Mouse (Mus musculus) ES-Bruce4 (cell line): ENCODE measurements at regions not wholly inside any gene's neighbourhood (a gene's known extent, or its start where the extent isn't known, plus 50 kb on each side); places are given as distances from the start of the nearest gene placed in this dataset.

Experiments used
- H3K27ac ChIP-seq: 2 replicates; pipeline ENCODE4 v1.5.1; 2012; ENCODE audit warnings: low read length, inconsistent platforms; ENCODE audit not compliant: insufficient read depth
- H3K27me3 ChIP-seq: 2 replicates; pipeline ENCODE4 v1.6.1; 2012; ENCODE audit warnings: mild to moderate bottlenecking, low read length, inconsistent platforms; ENCODE audit not compliant: control insufficient read depth, poor library complexity, insufficient read depth, severe bottlenecking
- H3K36me3 ChIP-seq: 2 replicates; pipeline ENCODE4 v1.6.1; 2012; ENCODE audit warnings: inconsistent platforms, mild to moderate bottlenecking, low read length, moderate library complexity; ENCODE audit not compliant: control insufficient read depth, poor library complexity, insufficient read depth, severe bottlenecking
- H3K4me1 ChIP-seq: one replicate; pipeline ENCODE4 v1.8.1; 2011; ENCODE audit warnings: low read length; ENCODE audit not compliant: control insufficient read depth, insufficient read depth
- H3K4me3 ChIP-seq: 2 replicates; pipeline ENCODE4 v1.5.1; 2011; ENCODE audit warnings: low read depth, mild to moderate bottlenecking, low read length
- H3K9ac ChIP-seq: 2 replicates; pipeline ENCODE4 v1.6.1; 2012; ENCODE audit warnings: low read depth, mild to moderate bottlenecking, inconsistent platforms; ENCODE audit not compliant: poor library complexity, severe bottlenecking
- H3K9me3 ChIP-seq: replicated peaks from 2 replicates; pipeline ENCODE4 v1.6.1; 2012; ENCODE audit warnings: mild to moderate bottlenecking, low read length, inconsistent platforms; ENCODE audit not compliant: control insufficient read depth, poor library complexity, insufficient read depth, severe bottlenecking
- CTCF ChIP-seq: IDR thresholded peaks from one replicate; pipeline ENCODE4 v1.8.1; 2011; ENCODE audit warnings: low read depth, low read length
- EP300 ChIP-seq: IDR thresholded peaks from 2 replicates; pipeline ENCODE4 v1.6.1; 2011; ENCODE audit warnings: low read depth, low read length; ENCODE audit not compliant: insufficient read depth
- POLR2A ChIP-seq: IDR thresholded peaks from one replicate; pipeline ENCODE4 v1.8.1; 2011; ENCODE audit warnings: low read length; ENCODE audit not compliant: insufficient read depth

GRCm38 (mm10) chr13:99597891-99598290, 81.6 kb upstream of the Map1b start:
- TF ChIP-seq CTCF (no peak), POLR2A (no peak), EP300 (no peak)
- Histone ChIP-seq H3K27me3 (no peaks in the 10 kb centered on the region), H3K9me3 (peaks cover 4% of the 10 kb centered on the region; the same call in 1 of the 2 replicates)

DNA sequence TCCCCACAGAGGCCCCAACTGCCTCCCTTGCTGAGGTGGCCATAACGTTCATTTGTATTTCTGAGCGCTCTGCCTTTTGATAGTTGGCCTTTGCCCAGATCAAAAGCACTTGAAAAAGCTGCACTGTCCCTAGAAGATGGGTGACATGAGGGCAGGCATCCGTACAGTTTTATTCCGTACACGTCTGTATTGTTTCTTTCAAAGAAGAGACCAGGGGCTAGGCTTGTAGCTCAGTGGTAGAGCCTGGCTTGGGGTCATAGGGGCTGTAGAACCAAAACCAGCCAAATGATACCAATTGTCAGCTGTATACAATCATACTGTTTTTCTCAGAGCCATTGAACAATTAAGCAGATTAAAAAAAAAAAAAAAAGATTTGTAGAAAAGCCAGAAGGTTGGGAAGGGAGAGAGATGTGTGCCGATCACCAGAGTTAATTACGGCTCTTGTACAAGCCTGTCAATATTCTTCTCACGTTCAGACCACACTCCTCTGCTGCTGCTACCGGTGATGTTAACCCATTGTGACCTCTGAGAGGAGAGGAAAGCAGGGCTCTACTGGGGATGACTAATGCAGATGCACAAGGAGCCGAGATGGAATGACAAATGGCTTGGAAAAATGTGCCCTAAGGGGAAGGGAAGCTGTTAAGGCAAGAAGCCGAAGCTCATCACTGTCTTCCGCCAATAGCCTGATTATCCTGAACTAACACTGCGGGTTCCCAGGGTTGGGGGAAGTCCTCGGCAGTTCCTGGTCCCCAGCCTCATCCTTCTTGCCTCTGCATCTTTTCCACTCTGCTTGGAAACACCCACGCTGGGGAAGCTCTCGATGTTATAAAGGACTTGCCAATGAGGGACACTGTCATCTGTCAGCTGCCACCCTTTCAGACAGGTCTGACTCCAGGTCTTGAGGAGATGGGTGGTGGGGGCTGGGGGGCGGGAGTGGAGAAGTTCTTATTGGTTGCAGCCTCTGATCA, 77.8 kb upstream of the Map1b start:
- Histone ChIP-seq H3K27ac (no peak overlapping the region), H3K9ac (no peak overlapping the region), H3K4me1 (no peaks in the 10 kb centered on the region), H3K27me3 (no peaks in the 10 kb centered on the region), H3K4me3 (no peak overlapping the region), H3K9me3 (no peaks in the 10 kb centered on the region), H3K36me3 (no peaks in the 10 kb centered on the region)
- TF ChIP-seq CTCF: no peak
- TF ChIP-seq EP300: no peak

More at GRCm38 (mm10) chr13:99597891-99598290, 81.6 kb upstream of the Map1b start:
- Histone ChIP-seq H3K27ac (no peak overlapping the region), H3K4me1 (no peaks in the 10 kb centered on the region), H3K9ac (no peak overlapping the region), H3K4me3 (no peak overlapping the region), H3K36me3 (no peaks in the 10 kb centered on the region)

DNA sequence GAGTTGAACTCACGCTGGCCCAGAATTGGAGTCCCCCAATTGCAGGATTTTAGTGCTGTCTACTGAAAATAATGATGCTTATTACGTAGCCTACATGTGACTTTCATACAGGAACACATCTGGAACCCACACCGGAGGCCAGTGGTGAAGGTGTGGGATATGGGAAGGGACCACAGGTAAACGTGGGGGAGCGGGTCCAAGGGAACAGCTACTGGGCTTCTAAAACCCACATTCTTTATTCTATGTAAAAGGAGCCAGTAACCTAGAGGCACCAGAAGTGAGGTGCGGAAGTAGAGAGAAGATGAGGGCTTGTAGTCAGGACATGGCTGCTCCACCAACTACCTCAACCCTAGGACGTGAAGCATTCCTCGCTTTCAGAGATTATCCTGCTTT, 76.9 kb upstream of the Map1b start:
- Histone ChIP-seq H3K4me1 (no peaks in the 10 kb centered on the region), H3K9me3 (no peaks in the 10 kb centered on the region), H3K27me3 (no peaks in the 10 kb centered on the region), H3K9ac (no peak overlapping the region), H3K4me3 (no peak overlapping the region), H3K36me3 (no peaks in the 10 kb centered on the region), H3K27ac (no peak overlapping the region)
- TF ChIP-seq CTCF: no peak
- TF ChIP-seq POLR2A: no peak
- TF ChIP-seq EP300: no peak

DNA sequence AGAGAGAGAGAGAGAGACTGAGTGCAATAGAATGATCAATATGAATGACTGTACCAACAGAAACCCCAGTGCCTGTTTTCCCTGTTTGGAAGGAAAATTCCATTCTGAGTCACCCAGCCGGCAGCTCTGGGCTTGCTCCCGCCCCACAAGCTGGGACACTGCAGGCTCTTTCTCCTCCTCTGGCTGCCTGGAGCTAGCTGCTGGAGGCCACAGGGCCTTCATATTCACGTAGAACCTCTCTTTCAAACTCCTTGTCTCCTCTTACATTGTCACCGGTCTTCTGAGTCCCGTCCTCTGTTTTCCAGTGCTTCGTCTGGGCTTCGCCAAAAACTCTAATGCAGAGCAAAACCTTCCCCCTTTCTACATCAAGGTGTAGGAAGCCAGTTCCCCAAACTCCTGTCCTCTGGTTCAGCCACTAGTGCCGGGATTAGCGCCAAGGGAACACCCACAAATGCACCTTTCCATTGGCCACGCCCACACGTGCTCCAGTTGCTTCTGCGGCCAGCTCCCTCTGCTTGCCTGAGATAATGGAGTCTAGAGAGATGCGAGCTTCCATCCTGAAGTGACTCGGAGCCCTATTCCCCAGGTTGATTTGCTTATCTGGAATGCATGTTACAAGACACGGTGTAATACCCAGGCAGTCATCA, 76.4 kb upstream of the Map1b start:
- no peak for TF ChIP-seq POLR2A
- no peak overlapping the region for H3K27ac ChIP-seq
- no peaks in the 10 kb centered on the region for H3K9me3 ChIP-seq
- H3K36me3 ChIP-seq: no peaks in the 10 kb centered on the region
- no peaks in the 10 kb centered on the region for H3K4me1 ChIP-seq
- no peak overlapping the region for H3K4me3 ChIP-seq
- H3K27me3 ChIP-seq: no peaks in the 10 kb centered on the region
- no peak overlapping the region for H3K9ac ChIP-seq

DNA sequence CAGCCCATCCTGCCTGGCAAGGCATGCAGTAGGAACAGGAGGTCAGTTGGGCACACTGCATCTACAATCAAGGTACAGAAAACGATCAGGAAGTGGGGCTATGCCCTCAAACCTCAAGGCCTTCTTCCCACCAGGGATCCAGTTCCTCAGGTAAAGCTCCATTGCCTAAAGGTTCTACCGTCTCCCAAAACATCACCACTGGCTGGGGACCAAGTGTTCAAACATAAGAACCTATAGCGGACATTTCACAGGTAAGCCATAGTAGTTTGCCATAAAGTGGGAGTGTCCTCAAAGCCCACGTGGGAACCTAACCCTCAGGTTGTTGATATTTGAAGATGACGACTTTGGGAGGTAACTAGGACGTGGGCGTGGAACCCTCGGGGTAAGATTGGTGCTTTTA, 72.3 kb upstream of the Map1b start:
- H3K4me3 ChIP-seq: no peak overlapping the region
- H3K27me3 ChIP-seq: no peaks in the 10 kb centered on the region
- H3K36me3 ChIP-seq: no peaks in the 10 kb centered on the region
- no peak overlapping the region for H3K9ac ChIP-seq
- TF ChIP-seq EP300 (no peak), CTCF (no peak), POLR2A (no peak)
- no peaks in the 10 kb centered on the region for H3K9me3 ChIP-seq
- H3K4me1 ChIP-seq: no peaks in the 10 kb centered on the region
- H3K27ac ChIP-seq: no peak overlapping the region

DNA sequence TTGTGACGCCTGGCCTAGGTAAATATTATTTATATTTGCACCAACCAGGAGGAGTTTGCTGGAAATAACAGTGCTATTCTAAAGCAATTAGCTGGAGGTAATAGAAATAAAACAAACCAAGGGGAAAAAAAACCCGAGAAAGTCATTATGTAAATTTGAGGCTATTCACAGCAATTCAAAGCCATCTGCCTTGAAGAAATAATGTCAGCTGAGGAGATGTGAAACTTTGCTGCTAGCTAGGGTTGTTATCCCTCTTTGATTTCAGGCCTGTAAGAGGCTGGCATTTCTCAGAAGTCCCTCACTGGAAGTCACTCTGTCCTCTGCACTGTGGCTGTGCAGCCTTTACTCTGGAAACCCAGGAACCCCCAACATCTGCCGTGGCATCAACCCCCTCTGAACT, 67.5 kb upstream of the Map1b start:
- H3K9me3 ChIP-seq: no peaks in the 10 kb centered on the region
- no peaks in the 10 kb centered on the region for H3K27me3 ChIP-seq
- no peak overlapping the region for H3K4me3 ChIP-seq
- no peak overlapping the region for H3K27ac ChIP-seq
- no peaks in the 10 kb centered on the region for H3K4me1 ChIP-seq
- TF ChIP-seq POLR2A (no peak), EP300 (no peak), CTCF (no peak)
- no peak overlapping the region for H3K9ac ChIP-seq
- no peaks in the 10 kb centered on the region for H3K36me3 ChIP-seq
